Mouse (Mus musculus): ENCODE measurements around the gene Trim27.

The Trim27 gene

DNA sequence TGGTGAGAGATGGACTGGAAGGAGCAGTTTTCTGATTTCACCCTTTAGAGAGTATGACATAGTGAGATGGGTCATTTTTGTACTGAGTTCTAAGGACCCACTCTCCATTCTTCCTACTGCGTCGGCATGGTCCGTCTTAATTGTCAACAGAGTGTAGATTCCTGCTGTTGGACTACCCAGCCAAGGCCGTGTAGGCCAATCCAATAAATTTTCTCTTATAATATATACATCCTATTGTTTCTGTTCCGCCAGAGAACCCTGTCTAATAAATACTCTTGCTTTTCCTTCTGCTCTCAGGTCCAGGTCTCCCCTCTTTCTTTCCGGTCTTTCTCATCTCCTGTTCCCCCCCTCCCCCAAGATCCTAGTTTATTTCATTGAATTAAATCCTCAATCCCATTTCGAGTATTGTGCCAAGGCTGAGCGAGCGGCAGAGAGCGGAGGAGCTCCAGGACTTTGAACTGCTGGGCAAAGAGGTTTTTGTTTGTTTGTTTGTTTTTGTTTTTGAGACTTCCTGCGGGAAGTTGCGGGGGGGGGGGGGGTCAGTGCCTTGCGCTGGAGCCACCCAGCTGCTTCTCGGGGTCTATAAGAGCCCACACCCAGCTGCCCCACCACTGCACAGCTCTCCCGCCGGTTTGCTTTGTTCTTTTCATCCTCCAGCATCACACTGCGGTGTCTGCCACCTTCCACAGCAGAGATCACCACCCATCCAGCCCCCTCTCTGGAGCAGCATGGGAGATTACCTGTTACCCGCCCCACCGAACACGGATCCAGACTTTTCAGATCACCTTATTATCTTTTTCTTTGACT is 42.6 kb downstream of the Trim27 start:
- no peak for DNase-seq (ENCODE audit: low read depth)

DNA sequence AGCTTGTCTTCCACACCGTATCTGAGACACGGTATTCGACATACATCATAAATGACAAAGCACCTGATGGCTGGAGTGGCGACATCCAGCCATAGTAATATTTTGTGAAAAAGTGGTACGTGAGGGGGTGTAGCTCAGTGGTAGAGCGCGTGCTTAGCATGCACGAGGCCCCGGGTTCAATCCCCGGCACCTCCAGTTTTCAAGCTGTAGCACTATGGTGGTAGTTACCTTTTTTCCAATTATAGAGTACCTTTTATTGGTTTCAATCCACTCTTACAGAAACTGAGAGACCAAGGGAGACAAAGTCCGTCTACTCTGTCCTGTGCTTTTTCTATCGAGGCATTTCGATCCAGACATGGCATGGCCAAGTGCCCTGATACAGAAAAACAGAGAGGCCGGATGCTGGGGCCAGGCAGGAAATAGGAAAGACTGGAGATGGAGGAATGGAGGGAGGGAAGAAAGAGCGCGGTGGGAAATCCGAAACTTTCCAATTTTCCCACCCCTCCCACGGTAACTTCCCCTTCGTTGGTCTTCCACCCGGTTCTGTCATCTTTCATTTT is 43.3 kb downstream of the Trim27 start:
- peak; percentile 79 for DNase-seq (ENCODE audit: low read depth)

DNA sequence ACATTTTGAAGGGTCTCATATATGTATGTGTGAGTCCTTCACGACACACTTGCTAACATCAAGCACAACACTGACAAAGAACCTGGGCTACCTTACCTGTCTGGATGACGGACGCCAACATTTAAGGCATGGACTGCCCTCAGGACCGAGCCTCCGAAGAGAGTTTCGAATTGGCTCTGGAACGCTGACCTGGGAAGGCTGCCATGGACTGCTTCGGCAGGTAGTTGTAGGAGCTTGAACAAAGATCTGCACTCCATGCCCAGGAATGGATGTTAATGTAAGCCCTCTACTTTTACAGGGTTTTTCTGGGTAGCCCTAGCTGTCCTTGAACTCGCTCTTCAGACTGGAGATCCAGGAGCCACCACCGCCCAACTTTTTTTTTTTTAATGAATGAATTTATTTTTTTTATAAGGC is 44.0 kb downstream of the Trim27 start:
- DNase-seq (ENCODE audit: low read depth), result peak; percentile 53

DNA sequence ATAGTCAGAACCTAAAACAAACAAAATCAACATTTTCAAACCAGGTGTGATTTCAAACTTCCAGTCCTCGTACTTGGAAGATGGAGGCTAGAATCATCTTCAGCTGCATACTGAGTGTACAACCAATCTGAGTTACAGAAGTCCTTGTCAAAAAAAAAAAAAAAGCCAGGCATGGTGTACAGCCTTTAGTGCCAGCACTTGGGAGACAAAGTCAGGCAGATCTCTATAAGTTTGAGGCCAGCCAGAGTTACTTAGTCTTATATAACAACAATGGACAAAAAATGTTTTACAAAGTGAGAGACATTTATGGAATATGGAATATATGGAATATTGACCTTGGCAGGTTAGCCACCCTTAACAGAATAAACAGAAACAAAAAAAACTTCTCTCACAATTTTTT is 45.1 kb downstream of the Trim27 start:
- DNase-seq (ENCODE audit: low read depth), result no peak

DNA sequence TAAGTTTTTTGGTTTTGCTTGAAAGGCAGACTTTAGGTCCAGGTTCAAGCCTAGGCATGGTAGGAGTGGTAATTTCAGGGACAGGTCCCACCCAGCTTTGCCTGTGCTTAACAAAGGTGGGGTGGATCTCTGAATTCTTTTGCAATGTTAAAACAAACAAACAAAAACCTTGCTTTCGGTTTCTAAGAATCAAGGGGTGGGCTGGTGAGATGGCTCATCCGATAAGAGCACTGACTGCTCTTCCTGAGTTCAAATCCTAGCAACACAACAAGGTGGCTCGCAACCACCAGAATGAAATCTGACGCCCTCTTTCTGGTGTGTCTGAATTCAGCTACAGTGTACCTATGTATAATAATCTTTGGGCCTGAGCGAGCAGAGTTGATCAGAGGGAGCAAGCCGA is 46.0 kb downstream of the Trim27 start:
- no peak for DNase-seq (ENCODE audit: low read depth)

DNA sequence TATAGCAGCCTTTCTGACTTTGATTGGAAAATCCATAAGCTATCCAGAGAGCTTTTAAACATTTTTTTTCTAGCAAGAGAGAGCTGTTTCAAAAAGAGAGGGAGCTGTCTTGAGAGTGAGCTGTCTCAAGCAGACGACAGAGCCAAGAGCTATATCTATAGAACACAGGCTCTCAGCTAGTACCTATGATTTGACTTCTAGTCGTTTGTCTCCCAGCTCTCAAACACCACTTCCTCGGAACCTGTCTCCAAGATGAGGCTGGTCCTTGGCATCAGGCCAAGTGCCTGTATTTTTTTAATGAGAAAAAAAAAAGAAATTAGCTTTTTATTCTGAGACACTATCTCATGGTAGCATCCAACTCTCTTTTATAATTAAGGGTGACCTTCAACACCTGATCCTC is 46.8 kb downstream of the Trim27 start:
- no peak for DNase-seq (ENCODE audit: low read depth)

DNA sequence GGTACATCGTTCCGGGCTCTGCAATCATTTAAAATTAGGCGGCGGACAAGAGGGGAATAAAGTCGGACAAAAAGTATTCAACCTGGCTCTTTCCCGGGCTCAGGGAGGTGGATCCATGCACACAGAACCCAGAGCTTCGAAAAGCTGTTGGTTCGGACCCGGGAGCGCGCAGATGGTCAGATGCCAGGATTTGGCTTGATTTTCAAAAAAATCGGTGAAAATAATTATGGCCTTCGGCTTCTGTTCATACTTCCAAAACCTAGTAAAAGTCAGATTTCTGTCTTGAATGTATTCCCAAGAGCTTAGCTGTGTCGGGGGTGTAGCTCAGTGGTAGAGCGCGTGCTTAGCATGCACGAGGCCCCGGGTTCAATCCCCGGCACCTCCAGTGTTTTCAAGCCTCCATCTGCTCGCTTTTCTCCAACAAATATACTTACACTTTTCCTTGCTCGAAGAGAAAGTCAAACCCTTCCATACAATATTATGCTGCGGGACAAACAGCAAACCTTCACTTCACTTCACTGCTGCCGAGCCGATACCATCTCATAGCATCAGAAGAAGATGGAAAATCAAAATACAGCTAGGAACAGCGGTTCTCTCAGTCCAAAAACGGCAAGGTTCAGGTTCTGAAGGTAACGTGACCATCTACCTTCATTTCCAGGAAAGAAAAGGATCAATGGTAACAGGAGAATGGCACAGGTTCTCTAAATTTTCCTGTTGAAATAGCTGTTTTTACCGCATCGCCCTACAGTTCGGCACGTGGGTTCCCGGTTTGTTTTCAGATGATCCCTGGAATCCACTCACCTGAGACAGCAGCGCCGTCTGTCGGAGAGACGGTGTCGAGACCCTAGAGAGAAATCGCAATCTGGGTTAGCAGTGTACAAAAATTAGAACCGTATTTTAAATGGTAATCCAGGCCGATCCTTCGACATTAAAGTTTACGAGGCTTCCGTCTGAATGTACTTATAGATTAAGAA is 54.8 kb downstream of the Trim27 start:
- peak; percentile 90 for DNase-seq (ENCODE audit: low read depth)

DNA sequence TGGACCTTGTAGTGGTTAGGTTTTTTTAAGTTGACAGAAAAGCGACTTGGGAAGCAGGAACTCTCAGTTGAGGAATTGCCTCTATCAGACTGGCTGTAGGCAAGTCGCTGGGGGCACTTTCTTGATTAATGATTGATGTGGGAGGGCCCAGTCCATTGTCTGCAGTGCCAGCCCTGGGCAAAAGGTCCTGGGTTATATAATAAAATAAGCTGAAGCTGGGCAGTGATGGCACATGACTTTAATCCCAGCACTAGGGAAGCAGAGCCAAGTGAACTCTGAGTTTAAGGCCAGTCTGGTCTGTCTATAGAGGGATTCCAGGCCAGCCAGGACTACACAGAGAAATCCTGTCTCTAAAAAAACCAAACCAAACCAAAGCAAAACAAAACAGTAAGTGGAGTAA is 57.5 kb downstream of the Trim27 start:
- no peak for DNase-seq (ENCODE audit: low read depth)

DNA sequence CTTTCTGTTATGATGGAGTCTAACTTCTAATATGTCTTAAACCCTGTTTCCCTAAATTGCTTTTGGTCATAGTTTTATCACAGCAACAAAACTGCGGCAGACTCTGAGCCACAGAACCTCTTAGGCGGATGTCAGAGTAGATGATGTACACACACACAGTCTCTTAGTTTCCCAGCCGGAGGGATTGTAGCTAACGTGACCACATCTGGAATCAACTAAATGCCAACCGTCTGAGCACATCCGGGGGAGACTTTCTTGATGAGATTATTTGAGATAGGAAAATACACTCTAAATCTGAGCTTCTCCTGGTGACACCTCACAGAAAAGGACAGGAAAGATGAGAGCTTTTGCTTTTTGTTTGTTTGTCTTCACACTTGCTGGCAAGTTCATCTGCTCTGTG is 57.9 kb downstream of the Trim27 start:
- DNase-seq (ENCODE audit: low read depth), result no peak

DNA sequence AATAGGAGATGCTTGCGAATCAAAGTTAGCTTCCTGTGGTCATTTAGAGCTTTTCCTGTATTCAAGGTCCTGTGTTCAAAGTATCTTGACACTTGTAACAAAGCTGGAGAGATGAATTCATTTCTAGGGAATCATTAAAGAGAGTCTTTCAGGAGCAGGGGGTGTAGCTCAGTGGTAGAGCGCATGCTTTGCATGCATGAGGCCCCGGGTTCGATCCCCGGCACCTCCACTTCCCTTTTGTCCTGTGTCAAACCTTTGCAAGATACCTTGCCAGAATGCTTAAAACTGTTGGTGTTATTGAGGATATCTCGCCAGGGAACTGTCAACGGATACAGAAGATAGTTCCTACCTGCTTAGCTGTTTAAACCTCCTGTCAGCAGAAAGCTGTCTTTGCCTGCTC is 61.5 kb downstream of the Trim27 start:
- DNase-seq (ENCODE audit: low read depth), result peak; percentile 74

DNA sequence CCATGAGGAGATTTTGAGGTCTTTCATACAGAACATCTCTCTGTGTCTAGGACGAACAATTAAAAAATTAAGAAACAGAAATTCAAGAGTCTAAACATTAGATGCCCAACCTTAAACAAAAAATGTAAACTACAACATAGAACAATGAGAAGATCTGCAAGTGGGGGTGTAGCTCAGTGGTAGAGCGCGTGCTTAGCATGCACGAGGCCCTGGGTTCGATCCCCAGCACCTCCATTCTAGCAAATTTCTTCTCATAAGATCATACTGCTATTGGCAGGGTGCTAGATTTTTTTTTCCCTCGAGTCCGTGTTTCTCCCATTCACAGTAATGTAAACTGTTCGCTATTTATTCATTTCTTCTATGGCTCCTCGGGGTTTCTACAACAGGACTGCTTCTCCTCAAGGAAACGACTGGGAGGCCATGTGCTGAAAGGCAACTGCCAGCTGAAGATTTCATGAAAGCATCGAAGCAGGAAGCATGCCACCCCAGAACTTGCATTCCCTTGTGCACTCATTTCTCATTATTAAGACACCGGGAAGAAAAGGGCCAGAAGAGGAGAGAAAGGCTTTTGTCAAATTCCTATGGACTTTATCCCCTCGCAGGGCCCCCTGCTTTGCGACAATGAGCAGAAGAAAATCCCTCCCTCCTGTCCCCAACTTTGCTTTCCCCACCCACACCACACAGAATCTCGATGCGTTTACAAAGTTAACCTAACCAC is 63.3 kb downstream of the Trim27 start:
- peak; percentile 72 for DNase-seq (ENCODE audit: low read depth)

DNA sequence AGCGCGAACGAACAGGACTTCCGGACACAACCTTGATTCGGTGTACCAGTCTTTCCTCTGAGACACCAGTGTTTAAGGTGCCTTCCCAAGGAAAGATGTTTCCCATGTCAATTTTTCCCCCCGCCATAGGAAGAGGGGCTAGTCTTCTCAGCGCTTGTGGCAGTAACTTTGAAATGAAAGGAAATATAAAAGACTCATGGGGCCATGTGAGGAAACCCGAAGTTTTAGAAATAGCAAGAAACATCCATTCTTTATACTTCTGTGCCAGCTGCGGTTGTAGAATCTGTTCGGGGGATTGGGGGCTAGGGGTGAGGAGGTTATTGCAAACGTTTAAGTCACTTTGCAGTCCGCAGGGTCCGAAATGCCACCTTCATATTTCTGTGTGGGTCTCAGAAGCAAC is 64.0 kb downstream of the Trim27 start:
- no peak for DNase-seq (ENCODE audit: low read depth)

DNA sequence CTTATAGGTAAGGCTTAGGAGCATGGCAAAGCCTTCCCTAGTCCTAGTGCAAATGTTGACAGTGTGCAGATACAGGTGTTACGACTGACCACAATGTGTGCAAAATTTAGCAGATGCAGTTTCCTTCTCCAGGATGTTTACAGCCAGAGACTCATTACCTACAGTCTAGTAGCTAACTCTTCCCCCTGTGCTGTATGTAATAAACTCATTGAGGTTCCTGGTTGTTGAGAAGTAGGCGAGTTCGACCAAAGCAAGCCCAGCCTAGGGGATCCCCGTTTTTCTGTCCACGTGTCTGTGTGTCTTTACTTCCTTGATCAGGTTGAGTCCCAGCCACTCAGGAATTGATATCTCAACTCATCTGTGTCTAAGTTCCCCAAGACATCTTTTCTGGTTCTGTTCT is 64.8 kb downstream of the Trim27 start:
- no peak for DNase-seq (ENCODE audit: low read depth)

Measured in c-Kit-positive CD71-positive TER-119-negative erythroid progenitor cells, embryonic 14.5 days (primary cell).